Mouse (Mus musculus) layer of hippocampus, adult 6 months (tissue): ENCODE data around the gene Zfp119a. TPM values are rescaled to one million over a fixed set of nuclear protein-coding genes. Genes with fewer than 3 reads are reported as not detected.

ENCODE experiments used
- long read RNA-seq, 2 experiments: library from polyadenylated mRNA; unstranded; transcript quantifications; one replicate each; pipeline ENCODE4 v2.0.0; 2019 to 2020
- polyA plus RNA-seq: library from polyadenylated mRNA; unstranded; fragments of <200 nt; fragmentation: Nextera tagmentation; gene quantifications from 2 replicates; pipeline ENCODE4 v1.2.3, GENCODE M21; 2021

The Zfp119a gene
- polyA plus RNA-seq: 3.7 and 5.9 TPM in 2 replicates
- long read RNA-seq, experiment 1, partial matches to known transcripts: 0 of 3 reads
- long read RNA-seq, experiment 1, other reads (novel, unspliced or antisense): 1 of 3 reads
- long read RNA-seq, experiment 2, transcript Zfp119a-201 (4 exons, 2,018 nt): major isoform, 24 of 44 reads
- long read RNA-seq, experiment 2, partial matches to known transcripts: 0 of 44 reads
- long read RNA-seq, experiment 2, other reads (novel, unspliced or antisense): 20 of 44 reads

GRCm38 (mm10) chr17:55878636-55879369 is at the start of gene Zfp119a:
TSS of gene Zfp119a (minus strand) at chr17:55878930.

Other genes with a start within 250 kb of the Zfp119a start
- gene Pot1b, start 166.3 kb downstream of the Zfp119a start, polyA plus RNA-seq: 1.2 and 1.5 TPM in 2 replicates
- gene Adgre4, start 128.9 kb downstream of the Zfp119a start, polyA plus RNA-seq: not detected in 2 replicates
- gene Zfp959, start 13.2 kb upstream of the Zfp119a start, polyA plus RNA-seq: 6.0 TPM in 2 replicates
- gene Zfp119b, start 70.6 kb upstream of the Zfp119a start, polyA plus RNA-seq: 3.2 and 3.8 TPM in 2 replicates
- 1.6 and 1.9 TPM in 2 replicates for gene Ebi3, start 73.7 kb upstream of the Zfp119a start, polyA plus RNA-seq
- 11.1 and 11.5 TPM in 2 replicates for gene Yju2, start 80.2 kb upstream of the Zfp119a start, polyA plus RNA-seq
- gene Shd, start 91.5 kb upstream of the Zfp119a start, polyA plus RNA-seq: 22.8 and 32.3 TPM in 2 replicates
- gene Fsd1, start 107.6 kb upstream of the Zfp119a start, polyA plus RNA-seq: 84.6 and 97.2 TPM in 2 replicates
- 0.28 and 0.35 TPM in 2 replicates for gene Stap2, start 126.7 kb upstream of the Zfp119a start, polyA plus RNA-seq
- 13.4 and 19.2 TPM in 2 replicates for gene Mpnd, start 126.8 kb upstream of the Zfp119a start, polyA plus RNA-seq
- 37.8 and 39.8 TPM in 2 replicates for gene Sh3gl1, start 157.7 kb upstream of the Zfp119a start, polyA plus RNA-seq
- gene Chaf1a, start 161.5 kb upstream of the Zfp119a start, polyA plus RNA-seq: 0.68 and 0.92 TPM in 2 replicates
- gene Ubxn6, start 196.1 kb upstream of the Zfp119a start, polyA plus RNA-seq: 84.0 and 89.6 TPM in 2 replicates
- gene Hdgfl2, start 200.7 kb upstream of the Zfp119a start, polyA plus RNA-seq: 73.1 and 79.1 TPM in 2 replicates
- 0.13 and 0.18 TPM in 2 replicates for gene Plin4, start 230.9 kb upstream of the Zfp119a start, polyA plus RNA-seq
- 2.0 and 2.2 TPM in 2 replicates for gene Plin5, start 238.7 kb upstream of the Zfp119a start, polyA plus RNA-seq
- 1.5 and 1.8 TPM in 2 replicates for gene Lrg1, start 243.1 kb upstream of the Zfp119a start, polyA plus RNA-seq